Mouse (Mus musculus) midbrain, postnatal 0 days (tissue): ENCODE results near the gene Paf1. TPM values are rescaled to one million over a fixed set of nuclear protein-coding genes. Genes with fewer than 3 reads are reported as not detected.
"Not testable (repeated sequence)": the region's sequence is repeated elsewhere in the genome, so short reads cannot be mapped to it uniquely, and the experiment has no call there.

Source experiments
- ATAC-seq: fragments of 200-750 bp; cut with Nextera tagmentation; 2 replicates; pipeline ENCODE4 v1.8.0; 2017; ENCODE audit warnings: moderate number of reproducible peaks, mild to moderate bottlenecking, moderate TSS enrichment, moderate library complexity; ENCODE audit not compliant: low FRiP score
- DNase-seq: peaks from one replicate; pipeline ENCODE4 v3.0.0-alpha.2; 2015; ENCODE audit warnings: low spot score
- H3K27ac ChIP-seq: fragments of 300-500 bp; sonication (generic); 2 replicates; pipeline ENCODE4 v1.5.1; 2014; ENCODE audit warnings: low read depth, mild to moderate bottlenecking, low read length, mixed read lengths
- H3K27me3 ChIP-seq: fragments of 300-500 bp; sonication (generic); 2 replicates; pipeline ENCODE4 v1.6.1; 2014; ENCODE audit warnings: low read length, control low read depth, mixed read lengths; ENCODE audit not compliant: insufficient read depth
- H3K36me3 ChIP-seq: fragments of 300-500 bp; sonication (generic); 2 replicates; pipeline ENCODE4 v1.6.1; 2014; ENCODE audit warnings: low read length, control low read depth, mixed read lengths; ENCODE audit not compliant: insufficient read depth
- H3K4me1 ChIP-seq: fragments of 300-500 bp; sonication (generic); 2 replicates; pipeline ENCODE4 v1.6.1; 2014; ENCODE audit warnings: mild to moderate bottlenecking, control low read depth, antibody characterized with exemption, low read length, mixed read lengths; ENCODE audit not compliant: insufficient read depth
- H3K4me2 ChIP-seq: fragments of 300-500 bp; sonication (generic); 2 replicates; pipeline ENCODE4 v1.6.1; 2014; ENCODE audit warnings: low read depth, mild to moderate bottlenecking, low read length, mixed read lengths; ENCODE audit not compliant: poor library complexity, severe bottlenecking
- H3K4me3 ChIP-seq: fragments of 300-500 bp; sonication (generic); 2 replicates; pipeline ENCODE4 v1.5.1; 2014; ENCODE audit warnings: low read depth, mild to moderate bottlenecking, low read length, moderate library complexity
- H3K9ac ChIP-seq: fragments of 300-500 bp; sonication (generic); replicated peaks from 2 replicates; pipeline ENCODE4 v1.6.1; 2014; ENCODE audit warnings: mild to moderate bottlenecking, low read length, moderate library complexity, mixed read lengths; ENCODE audit not compliant: poor library complexity, severe bottlenecking
- H3K9me3 ChIP-seq: fragments of 300-500 bp; sonication (generic); 2 replicates; pipeline ENCODE4 v1.6.1; 2016; ENCODE audit warnings: low read length, control low read depth
- CTCF ChIP-seq: IDR thresholded peaks from 2 replicates; pipeline ENCODE4 v1.5.1; 2016; ENCODE audit warnings: antibody characterized with exemption, mild to moderate bottlenecking
- WGBS: fragments of 180-500 bp; shearing (Covaris S2); extraction: QIAGEN DNeasy Blood & Tissue Kit; methylation state at CpG from one replicate; pipeline ENCODE4 v1.1.7; 2014; 5-methylcytosine and 5-hydroxymethylcytosine counted together
- polyA plus RNA-seq: library from polyadenylated mRNA; unstranded; fragments of >200 nt; fragmentation: Nextera tagmentation; extraction: Ambion mirVana; gene quantifications from 2 replicates; pipeline ENCODE4 v1.2.1, GENCODE M21; 2015
- total RNA-seq: library from RNA; depleted of rRNA; stranded (reverse); fragments of >200 nt; gene quantifications from 2 replicates; pipeline ENCODE4 v1.2.3, GENCODE M21; 2014

The Paf1 gene
- total and polyA plus RNA-seq, 2 experiments from 2014 or later, result 84.2 to 89.3 TPM

DNA sequence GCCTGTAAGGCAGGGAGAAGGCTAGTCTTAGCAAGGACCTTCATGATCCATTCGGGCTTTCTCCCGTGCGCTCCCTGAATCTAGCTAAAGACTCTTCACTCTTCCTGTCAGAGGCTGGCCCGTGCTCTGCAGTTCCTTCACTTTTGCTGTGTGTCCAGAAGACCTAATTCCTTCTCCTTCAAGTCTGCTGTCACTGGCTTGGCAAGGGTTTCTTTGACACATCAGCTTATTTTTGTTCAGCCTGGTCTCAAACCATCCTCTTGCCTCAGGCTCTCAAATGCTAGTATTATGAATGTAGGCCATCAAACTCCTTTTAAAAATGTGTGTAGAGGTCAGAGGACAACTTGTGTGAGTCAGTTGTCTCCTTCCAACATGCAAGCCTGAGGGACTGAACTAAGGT is 9.1 kb upstream of the Paf1 start:
- Histone ChIP-seq H3K27ac (no peak overlapping the region), H3K4me2 (no peak overlapping the region), H3K9ac (no peak overlapping the region), H3K9me3 (no peaks in the 10 kb centered on the region), H3K4me1 (no peaks in the 10 kb centered on the region), H3K27me3 (no peaks in the 10 kb centered on the region), H3K4me3 (no peak overlapping the region), H3K36me3 (peaks cover 7% of the 10 kb centered on the region; the same call in 1 of the 2 replicates)
- no peak for TF ChIP-seq CTCF
- ATAC-seq (no peak), DNase-seq (no peak)
- WGBS, result 87% methylated on average over 4 of the region's 4 CpGs

DNA sequence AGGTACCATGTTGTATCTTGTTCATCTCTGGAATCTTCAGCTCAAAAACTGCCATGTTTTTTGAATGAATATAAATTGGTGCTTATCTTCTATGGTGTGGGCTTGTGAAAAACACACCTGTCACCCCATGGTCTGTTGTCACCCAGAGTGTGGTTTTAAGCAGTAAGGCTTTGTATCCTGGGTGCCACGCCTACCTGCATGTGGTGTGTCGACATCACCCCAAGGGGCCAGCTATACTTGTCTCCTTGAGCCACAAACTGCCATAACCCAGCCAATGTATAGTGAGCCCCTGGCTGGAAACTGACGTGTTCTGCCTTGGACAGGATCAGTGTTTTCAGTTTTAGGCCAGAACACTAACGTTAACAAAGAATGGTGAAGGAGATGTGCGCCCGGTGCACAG is 8.6 kb upstream of the Paf1 start:
- Histone ChIP-seq H3K9me3 (no peaks in the 10 kb centered on the region), H3K4me2 (no peak overlapping the region), H3K4me3 (no peak overlapping the region), H3K27ac (no peak overlapping the region), H3K4me1 (no peaks in the 10 kb centered on the region), H3K9ac (no peak overlapping the region), H3K27me3 (no peaks in the 10 kb centered on the region), H3K36me3 (peaks cover 12% of the 10 kb centered on the region; the same call in 1 of the 2 replicates)
- DNase-seq (no peak), ATAC-seq (no peak)
- TF ChIP-seq CTCF, result no peak
- 83% methylated on average over 6 of the region's 6 CpGs for WGBS

DNA sequence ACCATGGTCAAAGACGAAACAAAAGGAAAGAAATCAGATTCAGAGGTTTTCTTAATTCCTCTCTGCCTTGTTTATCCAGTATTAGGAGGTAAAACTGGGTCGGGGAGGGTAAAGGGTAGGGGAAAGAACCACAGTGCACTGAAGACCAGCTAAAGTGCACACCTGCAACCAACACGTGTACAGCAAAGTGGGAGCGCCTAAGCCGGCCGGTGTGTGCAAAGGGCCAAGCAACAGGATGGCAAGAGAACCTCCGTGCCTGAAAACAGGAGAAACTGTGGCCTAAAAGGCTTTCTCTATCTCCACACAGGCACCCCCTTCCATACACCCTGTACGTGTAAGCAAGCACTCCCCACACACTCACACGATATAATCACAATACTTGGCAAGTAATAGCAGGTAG is 7.6 kb upstream of the Paf1 start:
- Histone ChIP-seq H3K9ac (no peak overlapping the region), H3K9me3 (no peaks in the 10 kb centered on the region), H3K36me3 (peaks cover 19% of the 10 kb centered on the region), H3K4me3 (no peak overlapping the region), H3K4me2 (no peak overlapping the region), H3K27ac (no peak overlapping the region), H3K27me3 (no peaks in the 10 kb centered on the region), H3K4me1 (no peaks in the 10 kb centered on the region)
- WGBS, result 92% methylated on average over 9 of the region's 9 CpGs
- DNase-seq (no peak), ATAC-seq (no peak)
- no peak for TF ChIP-seq CTCF

DNA sequence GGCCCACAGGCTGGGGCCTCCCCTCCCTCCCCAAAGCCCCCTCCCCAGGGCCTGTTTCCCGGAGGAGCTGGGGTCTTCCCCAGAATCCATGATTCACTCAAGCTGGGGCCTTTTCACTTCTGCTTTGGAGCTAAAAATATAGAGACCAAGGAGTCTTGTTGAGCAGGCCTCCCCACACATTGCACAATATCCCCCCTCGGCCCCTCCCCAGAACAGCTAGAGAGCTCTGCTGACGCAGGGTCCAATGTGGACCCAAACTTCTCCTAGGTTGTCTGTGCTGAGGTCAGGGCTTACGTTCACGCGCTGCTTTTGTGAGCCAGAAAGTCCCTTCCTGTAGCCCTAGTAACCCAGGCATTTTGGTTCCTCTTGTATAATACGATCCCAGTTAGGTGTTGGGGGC is 6.7 kb upstream of the Paf1 start:
- WGBS, result 87% methylated on average over 7 of the region's 7 CpGs
- H3K4me3 ChIP-seq, result no peak overlapping the region
- TF ChIP-seq CTCF, result no peak
- no peak overlapping the region for H3K4me2 ChIP-seq
- DNase-seq (no peak), ATAC-seq (no peak)
- H3K36me3 ChIP-seq, result peaks cover 23% of the 10 kb centered on the region
- no peaks in the 10 kb centered on the region for H3K9me3 ChIP-seq
- no peak overlapping the region for H3K27ac ChIP-seq
- no peaks in the 10 kb centered on the region for H3K4me1 ChIP-seq
- H3K27me3 ChIP-seq, result no peaks in the 10 kb centered on the region
- H3K9ac ChIP-seq, result 0 out of 2 replicates have a peak overlapping the region, but pooled peaks have one; percentile 8

DNA sequence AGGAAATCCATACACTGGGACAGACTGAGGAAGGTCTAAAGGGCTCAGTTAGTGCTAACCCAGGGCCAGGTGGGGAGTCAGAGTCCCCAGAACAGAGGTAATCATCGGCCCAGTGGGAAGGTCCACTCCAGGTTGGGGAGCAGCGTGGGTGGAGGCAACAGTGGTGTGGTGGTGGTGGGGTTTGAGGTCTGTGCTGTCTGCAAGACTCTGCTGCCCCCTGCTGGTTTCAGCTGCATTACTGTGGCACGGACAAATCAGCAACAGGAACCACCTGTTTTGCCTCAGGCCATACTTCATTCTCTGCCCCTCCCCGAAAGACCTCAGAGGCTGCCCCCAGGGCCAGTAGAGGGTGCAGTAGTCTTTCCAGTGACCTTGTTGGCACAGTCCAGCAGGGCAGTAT is 6.3 kb upstream of the Paf1 start:
- peaks cover 23% of the 10 kb centered on the region for H3K36me3 ChIP-seq
- peak; percentile 85 for TF ChIP-seq CTCF
- H3K27ac ChIP-seq, result no peak overlapping the region
- 23% methylated on average over 4 of the region's 4 CpGs for WGBS
- ATAC-seq, result peak; percentile 62; the same call in 1 of the 2 replicates
- H3K4me3 ChIP-seq, result no peak overlapping the region
- H3K4me1 ChIP-seq, result no peaks in the 10 kb centered on the region
- H3K4me2 ChIP-seq, result no peak overlapping the region
- peak; percentile 75 for DNase-seq
- 0 out of 2 replicates have a peak overlapping the region, but pooled peaks have one; percentile 8 for H3K9ac ChIP-seq
- no peaks in the 10 kb centered on the region for H3K27me3 ChIP-seq
- no peaks in the 10 kb centered on the region for H3K9me3 ChIP-seq

DNA sequence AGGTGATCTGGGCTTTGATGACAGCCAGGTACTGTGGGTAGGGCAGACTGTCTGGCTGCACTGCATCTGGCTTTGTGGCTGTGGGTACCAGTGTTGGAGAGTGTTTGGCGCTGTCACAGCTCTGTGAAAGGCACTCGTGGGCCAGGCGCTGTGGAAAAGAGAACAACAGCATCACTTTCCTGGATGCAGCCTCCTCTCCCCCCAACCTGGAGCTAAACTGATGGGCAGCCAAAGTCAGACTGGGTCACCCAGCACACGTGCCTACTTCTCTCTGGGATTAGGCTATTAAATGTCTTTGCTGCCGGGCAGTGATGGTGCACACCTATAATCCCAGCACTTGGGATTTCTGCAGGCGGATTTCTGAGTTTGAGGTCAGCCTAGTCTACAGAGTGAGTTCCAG is 5.9 kb upstream of the Paf1 start:
- H3K4me1 ChIP-seq, H3K9me3 ChIP-seq, H3K27ac ChIP-seq, H3K9ac ChIP-seq, H3K4me2 ChIP-seq, H3K4me3 ChIP-seq, H3K27me3 ChIP-seq, ATAC-seq, DNase-seq: not testable (repeated sequence)
- peaks cover 23% of the 10 kb centered on the region for H3K36me3 ChIP-seq
- 82% methylated on average over 6 of the region's 6 CpGs for WGBS

DNA sequence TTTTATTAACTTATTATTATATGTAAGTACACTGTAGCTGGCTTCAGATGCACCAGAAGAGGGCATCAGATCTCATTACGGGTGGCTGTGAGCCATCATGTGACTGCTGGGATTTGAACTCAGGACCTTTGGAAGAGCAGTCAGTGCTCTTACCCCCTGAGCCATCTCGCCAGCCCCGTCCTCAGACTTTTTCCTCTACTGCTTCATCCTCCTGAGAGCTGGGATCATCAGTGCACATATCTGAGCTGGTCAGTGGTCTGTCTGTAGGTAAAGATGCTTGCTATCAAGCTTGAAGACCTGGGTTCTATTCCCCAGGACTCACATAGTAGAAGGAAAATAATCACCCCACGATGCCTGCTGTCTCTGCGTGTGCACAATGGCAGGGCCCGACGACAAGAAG is 5.4 kb upstream of the Paf1 start:
- H3K36me3 ChIP-seq, result peaks cover 23% of the 10 kb centered on the region
- WGBS, result 87% methylated on average over 7 of the region's 7 CpGs
- DNase-seq, H3K9me3 ChIP-seq, H3K27me3 ChIP-seq, H3K27ac ChIP-seq, H3K9ac ChIP-seq, H3K4me3 ChIP-seq, H3K4me2 ChIP-seq, H3K4me1 ChIP-seq, ATAC-seq: not testable (repeated sequence)
